Mouse (Mus musculus) adrenal gland, postnatal 36 days (tissue): ENCODE measurements around the gene Trim40. TPM values are rescaled to one million over a fixed set of nuclear protein-coding genes. Genes with fewer than 3 reads are reported as not detected.

Experiments used
- DNase-seq, 2 experiments: peaks; one replicate each; pipeline ENCODE4 v3.0.0; 2021; ENCODE audit warnings: mixed read lengths in 1 of 2
- long read RNA-seq, 2 experiments: library from polyadenylated mRNA; stranded (forward); transcript quantifications; one replicate each; pipeline ENCODE4 v2.0.0; 2021; ENCODE audit warnings: borderline sequencing depth in 2 of 2
- total RNA-seq, 2 experiments: library from RNA; stranded (reverse); gene quantifications; 2 replicates each; pipeline ENCODE4 v1.2.3; 2021

Gene Trim40
- total RNA-seq: under 1 TPM; 0.23 to 0.40 TPM
- long read RNA-seq, experiment 1: 0 reads
- long read RNA-seq, experiment 2: 0 reads

GRCm38 (mm10) chr17:36890073-36890903 lies at the start of gene Trim40:
TSS of gene Trim40 (minus strand) at chr17:36890123.
- DNase-seq: no peak

GRCm38 (mm10) chr17:36938056-36938455 lies 48.1 kb upstream of the Trim40 start:
- peak; percentile 69 to 89 for DNase-seq

GRCm38 (mm10) chr17:36931806-36932205 lies 41.9 kb upstream of the Trim40 start:
- DNase-seq: peak; percentile 46 to 53

GRCm38 (mm10) chr17:36931130-36931529 lies 41.2 kb upstream of the Trim40 start:
- DNase-seq: no peak

GRCm38 (mm10) chr17:36930233-36930632 lies 40.3 kb upstream of the Trim40 start:
- DNase-seq: no peak

GRCm38 (mm10) chr17:36929236-36929932 lies 39.5 kb upstream of the Trim40 start:
- no peak for DNase-seq

GRCm38 (mm10) chr17:36927496-36928120 lies 37.7 kb upstream of the Trim40 start:
- DNase-seq: peak; percentile 52 to 53

GRCm38 (mm10) chr17:36923491-36923890 lies 33.6 kb upstream of the Trim40 start:
- DNase-seq: no peak

- no peak for DNase-seq
These were observed 32.8 kb upstream of the Trim40 start for GRCm38 (mm10) chr17:36922715-36923114.

- DNase-seq: peak; percentile 78 to 84
These were observed 30.3 kb upstream of the Trim40 start for GRCm38 (mm10) chr17:36920239-36920638.

- DNase-seq: peak; percentile 62 to 81
These were observed 25.2 kb upstream of the Trim40 start for GRCm38 (mm10) chr17:36915076-36915475.

- peak; percentile 80 to 88 for DNase-seq
These were observed 24.2 kb upstream of the Trim40 start for GRCm38 (mm10) chr17:36914108-36914507.

GRCm38 (mm10) chr17:36912031-36912430 lies 22.1 kb upstream of the Trim40 start:
- DNase-seq: no peak

- no peak for DNase-seq
These were observed 19.9 kb upstream of the Trim40 start for GRCm38 (mm10) chr17:36909802-36910201.

- no peak for DNase-seq
These were observed 18.3 kb upstream of the Trim40 start for GRCm38 (mm10) chr17:36908235-36908634.

- DNase-seq: peak in 1 of 2 experiments; percentile 7
These were observed 13.7 kb upstream of the Trim40 start for GRCm38 (mm10) chr17:36903651-36904050.

- no peak for DNase-seq
These were observed 10.8 kb upstream of the Trim40 start for GRCm38 (mm10) chr17:36900691-36901090.

GRCm38 (mm10) chr17:36900001-36900400 lies 10.1 kb upstream of the Trim40 start:
- no peak for DNase-seq

GRCm38 (mm10) chr17:36899376-36899775 lies 9.5 kb upstream of the Trim40 start:
- no peak for DNase-seq

- DNase-seq: no peak
These were observed 7.8 kb upstream of the Trim40 start, which contains the start of gene Trim31 for GRCm38 (mm10) chr17:36897552-36898205. TSS of gene Trim31 (plus strand) at chr17:36898118.

GRCm38 (mm10) chr17:36897065-36897464 lies 7.1 kb upstream of the Trim40 start:
- no peak for DNase-seq

- DNase-seq: peak; percentile 19 to 53
These were observed 6.7 kb upstream of the Trim40 start for GRCm38 (mm10) chr17:36896583-36896982.
